10 mouse cellular contexts compared by ENCODE assay signal in genomic region chr12:71747386-71747785, GRCm38 (mm10).
DNase-seq lines count a peak whose midpoint lies in the region; ATAC-seq and TF ChIP-seq lines count a peak whose summit lies in the region.
"Had no signal": no experiment of that assay in that cellular context is flagged by ENCODE, and none has a peak within 500 bp of the region (broad histone marks: within the 10 kb centered on the region; RNA-seq: fewer than 3 reads in every experiment).

No protein-coding gene starts in this region.

- peak overlapping the region; percentile 26; the same call in 1 of the 2 replicates for H3K27ac ChIP-seq in hindbrain, embryonic 16.5 days (ENCODE audit: low read depth, low read length)
- no peak overlapping the region for H3K27ac ChIP-seq in hindbrain, embryonic 10.5 days
- H3K27ac ChIP-seq in midbrain, embryonic 11.5 days (ENCODE audit: low read depth, low read length) = no peak overlapping the region
- no peak overlapping the region for H3K27ac ChIP-seq in midbrain, embryonic 15.5 days
- peak overlapping the region; percentile 84 for H3K27ac ChIP-seq in intestine, embryonic 15.5 days
- peak overlapping the region; percentile 92 for H3K27ac ChIP-seq in stomach, postnatal 0 days (replicated peaks)
- H3K27ac ChIP-seq: neural tube, embryonic 12.5 days had no signal

- H3K4me2 ChIP-seq in hindbrain, embryonic 16.5 days (ENCODE audit: low read length) = no peak overlapping the region
- H3K4me2 ChIP-seq in midbrain, embryonic 11.5 days = no peak overlapping the region
- H3K4me2 ChIP-seq in midbrain, embryonic 15.5 days = no peak overlapping the region
- no peak overlapping the region for H3K4me2 ChIP-seq in intestine, embryonic 15.5 days (replicated peaks)
- H3K4me2 ChIP-seq in stomach, postnatal 0 days (replicated peaks; ENCODE audit: low read depth) = no peak overlapping the region; the same call in 1 of the 2 replicates
- H3K4me2 ChIP-seq: neural tube, embryonic 12.5 days had no signal

- ATAC-seq in hindbrain, embryonic 16.5 days = no peak
- ATAC-seq in midbrain, embryonic 11.5 days (ENCODE audit: low FRiP score) = no peak
- ATAC-seq in midbrain, embryonic 15.5 days (replicated peaks) = no peak
- no peak for ATAC-seq in intestine, embryonic 15.5 days
- no peak for ATAC-seq in stomach, postnatal 0 days (ENCODE audit: low FRiP score, low TSS enrichment)

- H3K27me3 ChIP-seq in hindbrain, embryonic 16.5 days (replicated peaks; ENCODE audit: control insufficient read depth, insufficient read depth, low read length) = no peaks in the 10 kb centered on the region
- no peaks in the 10 kb centered on the region for H3K27me3 ChIP-seq in hindbrain, embryonic 10.5 days (ENCODE audit: insufficient read depth, poor library complexity, severe bottlenecking)
- no peaks in the 10 kb centered on the region for H3K27me3 ChIP-seq in midbrain, embryonic 11.5 days (ENCODE audit: control insufficient read depth, insufficient read depth, low read length)
- no peaks in the 10 kb centered on the region for H3K27me3 ChIP-seq in midbrain, embryonic 15.5 days (replicated peaks)
- H3K27me3 ChIP-seq in intestine, embryonic 15.5 days (replicated peaks) = no peaks in the 10 kb centered on the region
- no peaks in the 10 kb centered on the region for H3K27me3 ChIP-seq in stomach, postnatal 0 days (ENCODE audit: control insufficient read depth, insufficient read depth, low read length)
- H3K27me3 ChIP-seq: neural tube, embryonic 12.5 days had no signal

- no peak for TF ChIP-seq CTCF in stomach, postnatal 0 days (IDR thresholded peaks at IDR 0.05; ENCODE audit: low read depth)

- no peak for TF ChIP-seq EP300 in stomach, postnatal 0 days (optimal IDR thresholded peaks at IDR 0.05)

- H3K4me1 ChIP-seq in hindbrain, embryonic 16.5 days (ENCODE audit: control insufficient read depth, insufficient read depth, low read depth, low read length) = peaks cover 2% of the 10 kb centered on the region; the same call in 1 of the 2 replicates
- no peaks in the 10 kb centered on the region for H3K4me1 ChIP-seq in hindbrain, embryonic 10.5 days (replicated peaks)
- no peaks in the 10 kb centered on the region; the same call in 1 of the 2 replicates for H3K4me1 ChIP-seq in midbrain, embryonic 11.5 days (ENCODE audit: control insufficient read depth, insufficient read depth, low read length)
- peaks cover 5% of the 10 kb centered on the region; the same call in 1 of the 2 replicates for H3K4me1 ChIP-seq in midbrain, embryonic 15.5 days
- peaks cover 6% of the 10 kb centered on the region; the same call in 1 of the 2 replicates for H3K4me1 ChIP-seq in intestine, embryonic 15.5 days (replicated peaks)
- peaks cover 6% of the 10 kb centered on the region for H3K4me1 ChIP-seq in stomach, postnatal 0 days (replicated peaks; ENCODE audit: control insufficient read depth, insufficient read depth)
- H3K4me1 ChIP-seq: neural tube, embryonic 12.5 days had no signal

- H3K36me3 ChIP-seq in hindbrain, embryonic 16.5 days (ENCODE audit: control insufficient read depth, insufficient read depth, low read length) = no peaks in the 10 kb centered on the region
- no peaks in the 10 kb centered on the region for H3K36me3 ChIP-seq in hindbrain, embryonic 10.5 days
- H3K36me3 ChIP-seq in midbrain, embryonic 11.5 days (ENCODE audit: control insufficient read depth, insufficient read depth, low read length) = no peaks in the 10 kb centered on the region
- H3K36me3 ChIP-seq in midbrain, embryonic 15.5 days (replicated peaks) = no peaks in the 10 kb centered on the region
- H3K36me3 ChIP-seq in intestine, embryonic 15.5 days = no peaks in the 10 kb centered on the region
- H3K36me3 ChIP-seq in stomach, postnatal 0 days (ENCODE audit: control insufficient read depth, insufficient read depth, low read length) = no peaks in the 10 kb centered on the region
- H3K36me3 ChIP-seq: G1E; neural tube, embryonic 12.5 days had no signal

- H3K9ac ChIP-seq in hindbrain, embryonic 16.5 days (ENCODE audit: low read depth, low read length) = no peak overlapping the region
- H3K9ac ChIP-seq in midbrain, embryonic 11.5 days (ENCODE audit: low read length) = no peak overlapping the region
- H3K9ac ChIP-seq in midbrain, embryonic 15.5 days = no peak overlapping the region
- no peak overlapping the region for H3K9ac ChIP-seq in intestine, embryonic 15.5 days
- H3K9ac ChIP-seq in stomach, postnatal 0 days (ENCODE audit: low read length) = no peak overlapping the region
- H3K9ac ChIP-seq: neural tube, embryonic 12.5 days had no signal

- H3K9me3 ChIP-seq in hindbrain, embryonic 16.5 days (ENCODE audit: control insufficient read depth, low read length) = no peaks in the 10 kb centered on the region
- H3K9me3 ChIP-seq in hindbrain, embryonic 10.5 days = no peaks in the 10 kb centered on the region
- H3K9me3 ChIP-seq in midbrain, embryonic 11.5 days (ENCODE audit: control insufficient read depth, low read length) = no peaks in the 10 kb centered on the region
- H3K9me3 ChIP-seq in midbrain, embryonic 15.5 days = no peaks in the 10 kb centered on the region
- no peaks in the 10 kb centered on the region for H3K9me3 ChIP-seq in intestine, embryonic 15.5 days
- H3K9me3 ChIP-seq in stomach, postnatal 0 days (ENCODE audit: control insufficient read depth, low read length) = no peaks in the 10 kb centered on the region
- H3K9me3 ChIP-seq: G1E; neural tube, embryonic 12.5 days had no signal

- 91% methylated on average over 10 of the region's 10 CpGs for WGBS in hindbrain, embryonic 16.5 days
- 92% methylated on average over 10 of the region's 10 CpGs for WGBS in hindbrain, embryonic 10.5 days
- 94% methylated on average over 10 of the region's 10 CpGs for WGBS in midbrain, embryonic 11.5 days
- 95% methylated on average over 10 of the region's 10 CpGs for WGBS in midbrain, embryonic 15.5 days
- WGBS in intestine, embryonic 15.5 days = 83% methylated on average over 10 of the region's 10 CpGs
- WGBS in stomach, postnatal 0 days = 76% methylated on average over 10 of the region's 10 CpGs

- no peak overlapping the region for H3K4me3 ChIP-seq in hindbrain, embryonic 16.5 days (ENCODE audit: low read length)
- H3K4me3 ChIP-seq in hindbrain, embryonic 10.5 days = no peak overlapping the region
- H3K4me3 ChIP-seq in midbrain, embryonic 11.5 days (ENCODE audit: low read depth, low read length) = no peak overlapping the region
- H3K4me3 ChIP-seq in midbrain, embryonic 15.5 days = no peak overlapping the region
- no peak overlapping the region for H3K4me3 ChIP-seq in intestine, embryonic 15.5 days (replicated peaks)
- no peak overlapping the region for H3K4me3 ChIP-seq in stomach, postnatal 0 days (ENCODE audit: low read depth, low read length)
- H3K4me3 ChIP-seq: neural tube, embryonic 12.5 days had no signal

- DNase-seq in hindbrain, embryonic 10.5 days (ENCODE audit: low spot score) = no peak
- DNase-seq in midbrain, embryonic 11.5 days (ENCODE audit: low spot score, missing footprints) = peak; percentile 28
- DNase-seq in stomach, postnatal 0 days (ENCODE audit: low spot score) = no peak
- no peak for DNase-seq in layer of hippocampus, adult 9-11 months
- DNase-seq: liver had no signal

Comparison
In these comparisons a context has a peak if more than half of its experiments do, and no peak if none do; other contexts are left out.
1. H3K27ac ChIP-seq: peak in hindbrain, embryonic 16.5 days (single experiment), intestine, embryonic 15.5 days (single experiment) and stomach, postnatal 0 days (single experiment); none in hindbrain, embryonic 10.5 days (single experiment), midbrain, embryonic 11.5 days (single experiment) and midbrain, embryonic 15.5 days (single experiment).